Mouse (Mus musculus) thymus, adult 2 months (tissue): ENCODE results near the gene Slc35e3. TPM values are rescaled to one million over a fixed set of nuclear protein-coding genes. Genes with fewer than 3 reads are reported as not detected.

Experiments
- DNase-seq: peaks from one replicate; pipeline ENCODE4 v3.0.0; 2021
- H3K27ac ChIP-seq: fragments of 200-500 bp; 2 replicates; pipeline ENCODE4 v1.5.1; 2012; ENCODE audit warnings: low read length, control low read depth; ENCODE audit not compliant: control insufficient read depth, insufficient read depth
- H3K27me3 ChIP-seq: fragments of 200-500 bp; 2 replicates; pipeline ENCODE4 v1.6.1; 2012; ENCODE audit warnings: mild to moderate bottlenecking, low read length, moderate library complexity, mixed read lengths; ENCODE audit not compliant: control insufficient read depth, insufficient read depth
- H3K36me3 ChIP-seq: fragments of 200-500 bp; 2 replicates; pipeline ENCODE4 v1.6.1; 2012; ENCODE audit warnings: mild to moderate bottlenecking, low read length, moderate library complexity; ENCODE audit not compliant: control insufficient read depth, insufficient read depth
- H3K4me1 ChIP-seq: fragments of 200-500 bp; replicated peaks from 2 replicates; pipeline ENCODE4 v1.6.1; 2012; ENCODE audit warnings: low read length; ENCODE audit not compliant: control insufficient read depth, insufficient read depth
- H3K4me3 ChIP-seq: fragments of 200-500 bp; 2 replicates; pipeline ENCODE4 v1.5.1; 2012; ENCODE audit warnings: mild to moderate bottlenecking, low read length, control low read depth, moderate library complexity; ENCODE audit not compliant: control insufficient read depth, insufficient read depth
- CTCF ChIP-seq: fragments of 200-500 bp; IDR thresholded peaks from 2 replicates; pipeline ENCODE4 v1.5.1; 2012; ENCODE audit warnings: mild to moderate bottlenecking, control low read depth, low read length, moderate library complexity, borderline replicate concordance; ENCODE audit not compliant: control insufficient read depth, poor library complexity, insufficient read depth; ENCODE audit errors: extremely low read depth
- POLR2A ChIP-seq: fragments of 200-500 bp; IDR thresholded peaks from 2 replicates; pipeline ENCODE4 v1.6.1; 2012; ENCODE audit warnings: mild to moderate bottlenecking, low read length, control low read depth, moderate library complexity; ENCODE audit not compliant: control insufficient read depth, poor library complexity, insufficient read depth; ENCODE audit errors: extremely low read depth
- WGBS: fragments of 180-500 bp; shearing (Covaris S2); methylation state at CpG from one replicate; pipeline ENCODE4 v1.1.7; 2018; 5-methylcytosine and 5-hydroxymethylcytosine counted together
- polyA plus RNA-seq: library from polyadenylated mRNA; depleted of rRNA; stranded (reverse); fragments of >200 nt; gene quantifications from 2 replicates; pipeline ENCODE4 v1.2.3, GENCODE M21; 2012

The Slc35e3 gene
- polyA plus RNA-seq, 1 experiment, result 13.8 TPM

DNA sequence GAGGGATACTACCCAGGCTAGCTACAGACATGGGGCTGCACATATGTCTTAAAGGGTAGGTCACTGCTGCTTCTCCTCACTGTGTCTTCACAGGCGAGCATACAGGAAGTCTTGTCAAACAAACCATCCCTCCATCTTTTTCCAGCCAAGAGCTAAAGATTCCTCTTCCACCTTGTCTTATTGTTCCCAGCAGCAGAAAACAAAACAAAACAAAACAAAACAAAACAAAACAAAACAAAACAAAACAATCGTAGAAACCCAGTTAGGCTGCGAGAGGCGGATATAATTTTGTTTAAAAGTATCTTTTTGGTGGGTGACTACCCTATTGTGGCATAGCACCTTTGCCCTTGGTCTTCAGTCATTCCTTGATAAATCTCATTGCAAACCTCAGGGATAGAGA, 3.5 kb downstream of the Slc35e3 start:
- Histone ChIP-seq H3K36me3 (peaks cover 6% of the 10 kb centered on the region; the same call in 1 of the 2 replicates), H3K4me3 (no peak overlapping the region), H3K4me1 (peaks cover 2% of the 10 kb centered on the region; the same call in 1 of the 2 replicates), H3K27ac (no peak overlapping the region), H3K27me3 (no peaks in the 10 kb centered on the region)
- TF ChIP-seq POLR2A, result no peak
- WGBS, result 95% methylated on average over 4 of the region's 4 CpGs
- no peak for DNase-seq

DNA sequence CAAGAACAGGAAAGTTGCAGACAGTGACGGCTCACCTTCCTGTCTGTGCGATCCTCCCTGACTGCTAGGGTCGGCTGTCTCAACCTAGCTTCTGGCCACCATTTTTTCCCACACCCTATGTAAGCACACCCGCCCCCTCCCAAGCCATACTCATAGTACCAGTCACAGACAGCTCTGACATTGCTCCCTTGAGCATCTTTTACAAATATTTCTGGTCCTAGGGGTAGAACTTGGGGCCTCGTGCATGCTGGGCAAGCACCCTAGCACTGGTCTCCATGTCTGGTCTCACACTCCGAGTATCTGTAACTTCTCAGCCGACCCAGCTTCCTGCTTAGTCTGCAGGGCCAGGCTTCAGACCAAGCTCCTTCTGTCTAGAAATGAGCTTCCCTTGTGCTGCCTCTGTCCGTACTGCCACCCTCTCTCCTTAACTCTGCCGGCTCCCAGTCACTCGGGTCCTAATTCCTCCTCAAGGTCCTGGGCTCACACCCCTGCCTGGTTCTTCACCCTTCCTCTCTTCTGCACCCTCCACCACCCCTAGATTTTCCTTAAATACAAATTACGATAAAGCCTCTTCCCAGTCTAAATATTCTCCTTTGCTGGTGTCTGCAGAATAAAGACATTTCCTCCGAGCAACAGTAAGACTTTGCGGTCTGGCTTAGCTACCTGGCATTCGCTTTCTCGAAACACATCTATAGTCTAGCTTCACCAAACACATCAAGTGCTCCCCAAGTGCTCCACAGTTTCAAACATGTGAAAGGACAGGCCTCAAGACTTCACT, 4.3 kb downstream of the Slc35e3 start:
- H3K27ac ChIP-seq, result no peak overlapping the region
- H3K4me3 ChIP-seq, result no peak overlapping the region
- TF ChIP-seq CTCF, result no peak
- TF ChIP-seq POLR2A, result no peak
- no peaks in the 10 kb centered on the region for H3K27me3 ChIP-seq
- WGBS, result 96% methylated on average over 15 of the region's 15 CpGs
- H3K4me1 ChIP-seq, result peaks cover 2% of the 10 kb centered on the region; the same call in 1 of the 2 replicates
- no peak for DNase-seq
- H3K36me3 ChIP-seq, result peaks cover 6% of the 10 kb centered on the region; the same call in 1 of the 2 replicates

DNA sequence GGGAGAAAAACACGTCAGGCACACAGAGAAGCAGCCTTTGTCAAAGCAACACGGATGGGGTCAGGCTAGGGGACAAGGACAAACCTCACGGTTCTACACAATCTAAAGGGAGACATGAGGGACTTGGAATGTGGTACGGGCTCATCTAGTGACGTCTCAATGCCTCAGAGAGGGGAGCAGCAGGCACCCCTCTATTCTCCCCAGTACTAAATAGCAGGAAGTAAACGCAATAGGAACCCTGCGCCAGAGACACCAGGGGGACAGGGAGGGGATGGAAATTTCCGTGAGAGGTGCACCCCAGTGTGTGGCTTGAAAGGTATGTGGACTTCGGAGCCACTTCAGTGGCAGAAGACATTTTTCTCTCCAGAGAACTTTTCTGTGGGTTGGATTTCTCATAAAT, 5.2 kb downstream of the Slc35e3 start:
- Histone ChIP-seq H3K27me3 (no peaks in the 10 kb centered on the region), H3K36me3 (peaks cover 6% of the 10 kb centered on the region; the same call in 1 of the 2 replicates), H3K4me1 (peaks cover 2% of the 10 kb centered on the region; the same call in 1 of the 2 replicates), H3K27ac (no peak overlapping the region), H3K4me3 (no peak overlapping the region)
- no peak for DNase-seq
- no peak for TF ChIP-seq POLR2A
- no peak for TF ChIP-seq CTCF
- 96% methylated on average over 9 of the region's 9 CpGs for WGBS

DNA sequence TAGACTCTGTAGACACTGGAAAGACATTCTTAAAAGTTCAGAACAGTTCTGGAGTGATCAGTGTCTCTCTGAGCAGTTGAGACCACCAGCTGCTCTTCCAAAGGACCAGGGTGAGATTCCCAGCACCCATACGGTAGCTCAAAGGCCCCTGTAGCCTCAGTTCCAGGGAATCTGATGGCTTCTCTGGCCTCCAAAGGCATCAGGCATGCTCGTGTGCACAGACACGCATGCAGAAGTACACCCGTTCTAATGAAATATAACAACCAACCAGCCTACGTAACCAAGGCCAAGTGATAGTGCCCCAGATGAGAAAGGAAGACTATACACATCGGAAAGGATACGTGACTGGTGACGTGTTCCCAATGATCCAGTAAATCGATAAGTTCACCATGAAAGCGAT, 6.0 kb downstream of the Slc35e3 start:
- WGBS, result 97% methylated on average over 10 of the region's 10 CpGs
- no peak for DNase-seq
- Histone ChIP-seq H3K4me1 (no peaks in the 10 kb centered on the region), H3K36me3 (peaks cover 6% of the 10 kb centered on the region; the same call in 1 of the 2 replicates), H3K27me3 (no peaks in the 10 kb centered on the region), H3K4me3 (no peak overlapping the region), H3K27ac (no peak overlapping the region)
- TF ChIP-seq POLR2A (no peak), CTCF (no peak)

DNA sequence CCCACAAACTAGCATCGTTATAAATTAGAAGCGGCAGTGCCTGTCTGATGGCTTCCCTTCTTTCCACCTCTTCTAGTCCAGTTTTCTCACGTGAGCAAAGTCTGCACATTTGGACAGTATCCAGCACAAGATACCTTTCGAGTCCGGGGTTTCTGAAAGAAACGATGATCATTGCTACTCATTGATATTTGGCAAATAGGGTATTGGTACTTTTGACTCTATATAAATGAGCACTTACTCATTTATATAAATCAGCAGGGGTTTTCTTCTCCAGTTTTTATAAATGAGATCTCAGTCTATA, 6.6 kb downstream of the Slc35e3 start:
- no peaks in the 10 kb centered on the region for H3K4me1 ChIP-seq
- H3K36me3 ChIP-seq, result peaks cover 6% of the 10 kb centered on the region; the same call in 1 of the 2 replicates
- H3K27ac ChIP-seq, result no peak overlapping the region
- H3K27me3 ChIP-seq, result no peaks in the 10 kb centered on the region
- no peak for DNase-seq
- no peak overlapping the region for H3K4me3 ChIP-seq
- TF ChIP-seq CTCF, result no peak
- no peak for TF ChIP-seq POLR2A
- 96% methylated on average over 6 of the region's 6 CpGs for WGBS

DNA sequence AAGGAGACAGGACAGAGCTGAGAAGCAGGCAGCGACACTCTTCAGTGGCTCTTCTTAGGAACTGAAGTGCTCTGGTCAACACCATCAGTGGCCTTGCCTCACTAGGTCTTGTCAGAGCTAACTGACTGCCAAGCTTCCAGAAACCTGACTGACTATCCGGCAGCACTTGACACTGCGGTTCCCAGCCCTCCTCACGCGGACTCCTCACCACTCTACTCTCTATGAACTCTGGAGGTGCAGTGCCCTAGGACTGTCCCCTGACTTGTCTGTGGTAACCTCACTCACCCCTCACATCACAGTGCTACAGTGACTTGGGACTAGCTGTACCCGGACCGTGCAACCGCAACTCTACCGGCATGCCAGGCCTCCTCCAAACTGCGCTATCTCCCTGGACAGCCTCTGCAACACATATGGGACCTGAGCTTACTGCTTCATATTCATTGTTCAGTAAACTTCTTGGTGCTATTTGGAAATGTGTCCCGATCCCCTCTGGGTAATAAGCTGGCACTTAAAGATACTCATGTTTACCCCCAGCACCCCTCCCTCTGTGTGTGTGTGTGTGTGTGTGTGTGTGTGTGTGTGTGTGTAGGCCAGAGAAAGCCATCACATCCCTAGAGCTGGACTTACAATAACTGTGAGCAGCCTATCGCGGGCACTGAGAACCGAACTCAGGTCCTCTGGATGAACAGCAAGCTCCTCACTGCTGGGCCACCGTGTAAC, 7.1 kb downstream of the Slc35e3 start:
- no peak for DNase-seq
- Histone ChIP-seq H3K4me1 (no peaks in the 10 kb centered on the region), H3K27me3 (no peaks in the 10 kb centered on the region), H3K36me3 (peaks cover 6% of the 10 kb centered on the region; the same call in 1 of the 2 replicates), H3K27ac (no peak overlapping the region), H3K4me3 (no peak overlapping the region)
- 97% methylated on average over 15 of the region's 15 CpGs for WGBS
- TF ChIP-seq POLR2A, result no peak
- TF ChIP-seq CTCF, result no peak
